Mouse (Mus musculus) inflammation-experienced regulatory T-cells, adult 6 months (primary cell): Measurements from ENCODE around the gene Imp4. TPM values are rescaled to one million over a fixed set of nuclear protein-coding genes. Genes with fewer than 3 reads are reported as not detected.

Experiments used
- ATAC-seq: one replicate; pipeline ENCODE4 v1.8.0; 2017
- polyA plus RNA-seq, 3 experiments: library from polyadenylated mRNA; unstranded; fragments of 100-300 nt; shearing (Covaris generic); gene quantifications; one replicate each; pipeline ENCODE4 v1.2.1; 2017

Gene Imp4
- polyA plus RNA-seq, 3 experiments from 2014 or later: 97.9 to 160 (median 117) TPM

DNA sequence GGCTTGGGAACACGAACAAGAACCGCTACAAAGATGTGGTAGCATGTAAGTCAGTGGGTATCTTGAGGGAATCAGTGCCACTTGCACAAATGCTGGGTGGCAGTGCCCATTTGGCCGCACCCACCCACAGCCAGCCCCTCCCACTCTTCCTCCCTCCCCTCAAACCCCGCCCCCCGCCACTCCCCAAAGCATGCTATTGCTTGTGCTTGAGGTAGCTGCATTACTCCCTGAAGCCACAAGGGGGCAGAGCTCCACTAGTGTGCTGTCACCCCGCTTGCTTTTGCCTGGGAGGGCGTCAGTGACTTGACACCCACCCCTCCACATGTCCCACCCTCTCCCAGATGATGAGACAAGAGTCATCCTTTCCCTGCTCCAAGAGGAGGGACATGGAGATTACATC lies 23.1 kb downstream of the Imp4 start:
- peak; percentile 51 for ATAC-seq

DNA sequence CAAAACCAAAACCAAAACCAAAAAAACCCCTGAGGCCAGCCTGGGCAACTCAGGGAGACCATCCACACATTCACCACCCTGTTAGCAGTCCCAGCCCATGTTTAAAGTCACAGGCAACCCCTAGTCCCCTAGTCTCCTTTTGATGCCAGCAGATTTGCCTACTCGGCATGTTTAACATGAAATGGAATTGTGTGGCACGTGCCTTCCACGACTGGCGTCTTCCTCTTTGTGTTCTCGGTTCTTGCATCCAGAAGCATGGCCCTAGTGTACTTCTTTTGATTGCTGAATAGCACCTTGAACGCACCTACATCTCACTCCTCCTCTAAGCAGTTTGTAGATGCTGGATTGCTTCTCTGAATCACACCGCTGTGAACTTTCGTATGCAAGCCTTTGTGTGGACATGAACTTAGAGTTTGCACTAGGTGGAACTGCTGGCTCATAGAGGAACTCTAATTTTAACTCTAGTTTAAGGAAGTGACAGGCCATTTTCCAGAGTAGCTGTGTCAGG lies 24.7 kb downstream of the Imp4 start:
- ATAC-seq: no peak

DNA sequence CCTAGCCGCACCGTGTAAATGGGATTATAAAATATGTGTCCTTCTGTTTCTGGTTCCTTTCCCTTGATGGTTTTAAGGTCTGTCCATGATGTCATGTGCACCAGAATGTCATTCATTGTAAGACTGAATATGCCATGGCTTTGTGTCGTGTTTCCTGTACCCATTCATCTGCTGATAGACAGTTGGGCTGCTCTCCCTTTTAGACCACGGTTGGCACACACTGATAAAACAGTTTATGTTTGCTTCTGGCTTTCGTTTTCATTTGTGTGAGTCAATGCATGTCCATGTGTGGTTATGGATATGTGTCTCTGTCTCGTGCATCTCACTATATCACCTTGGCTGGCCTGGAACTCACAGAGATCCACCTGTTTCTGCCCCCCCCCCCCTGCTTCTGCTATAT lies 25.8 kb downstream of the Imp4 start:
- ATAC-seq: no peak

DNA sequence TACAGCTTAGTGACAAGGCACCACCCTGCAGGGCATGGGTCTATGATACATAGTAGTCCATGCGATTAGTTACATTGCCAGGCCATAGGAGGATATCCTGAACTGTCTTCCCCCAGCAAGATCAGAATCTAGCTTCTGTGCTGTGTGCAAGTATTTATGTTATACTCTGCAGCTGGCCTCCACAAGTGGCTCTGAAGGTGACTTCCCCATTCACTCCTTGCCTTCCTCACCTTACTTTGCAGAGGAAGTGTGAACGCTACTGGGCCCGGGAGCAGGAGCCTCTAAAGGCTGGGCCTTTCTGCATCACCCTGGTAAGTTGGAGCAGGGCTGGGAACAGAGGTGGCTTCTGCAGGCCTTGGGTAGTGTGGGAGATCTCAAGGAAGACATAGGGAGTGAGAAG lies 28.4 kb downstream of the Imp4 start:
- no peak for ATAC-seq

DNA sequence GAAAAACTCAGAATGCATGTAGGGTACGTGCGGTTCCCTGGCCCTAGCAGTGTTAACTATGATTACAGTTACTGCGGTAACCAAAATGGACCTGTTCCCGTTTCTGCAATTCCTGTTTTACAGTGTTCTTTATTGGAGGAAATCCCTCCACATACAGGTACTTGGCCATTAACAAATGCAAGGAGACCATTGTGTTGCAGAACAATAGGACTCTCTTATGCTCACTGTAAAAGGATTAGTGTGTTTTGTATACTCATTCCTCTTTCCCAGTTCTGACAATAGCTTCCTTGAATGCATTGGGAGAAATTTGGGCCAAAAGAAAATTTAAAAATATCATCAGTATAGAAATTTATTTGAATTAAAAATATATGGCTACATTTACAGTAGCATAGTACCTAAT lies 28.8 kb downstream of the Imp4 start:
- ATAC-seq: no peak

DNA sequence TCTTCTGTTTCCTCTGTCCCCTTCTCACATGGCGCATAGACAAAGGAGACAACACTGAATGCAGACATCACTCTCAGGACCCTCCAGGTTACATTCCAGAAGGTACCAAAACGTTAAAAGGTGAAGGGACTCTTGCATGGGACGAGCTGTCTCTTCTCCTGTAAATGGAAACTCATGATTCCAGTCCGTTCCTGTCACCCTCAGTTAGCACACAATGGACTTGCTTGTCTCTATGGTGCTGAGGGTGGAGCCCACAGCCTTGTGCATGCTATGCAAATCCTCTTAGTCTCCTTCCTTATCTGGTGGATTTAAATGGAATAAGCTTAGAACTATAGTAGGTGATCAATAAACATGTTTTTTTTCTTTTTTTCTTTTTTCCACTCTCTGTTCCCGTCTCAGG lies 30.1 kb downstream of the Imp4 start:
- ATAC-seq: no peak

GRCm38 (mm10) chr1:34472427-34473300 lies 33.0 kb downstream of the Imp4 start:
- peak; percentile 88 for ATAC-seq

DNA sequence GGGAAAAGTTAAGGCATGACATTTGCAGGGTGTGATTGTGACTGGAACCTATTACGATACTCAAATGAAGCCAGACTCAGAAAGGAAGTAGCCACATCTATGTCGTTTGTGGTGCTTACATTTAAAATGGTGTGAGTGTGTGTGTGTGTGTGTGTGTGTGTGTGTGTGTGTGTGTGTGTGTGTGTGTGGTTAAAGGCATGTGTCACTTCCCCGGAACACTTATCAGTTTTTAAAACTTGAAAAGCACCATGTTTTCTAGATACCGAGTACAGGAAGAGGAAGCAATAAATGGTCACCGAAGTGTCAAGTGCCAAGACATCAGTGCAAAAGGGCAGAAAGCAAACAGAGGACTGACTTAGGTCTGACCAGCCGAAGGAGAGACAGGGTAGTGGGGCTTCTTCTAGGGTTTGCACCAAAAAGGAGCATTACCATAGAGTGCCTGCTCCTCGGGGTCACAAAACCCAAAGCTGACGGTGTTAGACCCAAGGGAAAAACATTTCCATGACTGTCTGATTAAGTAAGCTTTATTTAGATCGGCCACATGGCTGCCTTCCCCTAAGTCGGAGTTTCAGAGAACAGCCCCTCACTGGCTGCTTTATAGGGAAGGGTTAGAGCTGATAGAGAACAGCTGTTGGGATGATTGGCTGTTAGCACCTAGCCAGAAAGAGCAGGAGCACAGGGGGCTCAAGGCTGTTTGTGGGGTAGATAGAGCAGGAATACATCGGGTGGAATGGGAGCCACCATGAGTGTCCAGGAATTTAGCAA lies 39.4 kb downstream of the Imp4 start:
- peak; percentile 66 for ATAC-seq

GRCm38 (mm10) chr1:34480801-34481200 lies 41.1 kb downstream of the Imp4 start:
- ATAC-seq: peak; percentile 32

DNA sequence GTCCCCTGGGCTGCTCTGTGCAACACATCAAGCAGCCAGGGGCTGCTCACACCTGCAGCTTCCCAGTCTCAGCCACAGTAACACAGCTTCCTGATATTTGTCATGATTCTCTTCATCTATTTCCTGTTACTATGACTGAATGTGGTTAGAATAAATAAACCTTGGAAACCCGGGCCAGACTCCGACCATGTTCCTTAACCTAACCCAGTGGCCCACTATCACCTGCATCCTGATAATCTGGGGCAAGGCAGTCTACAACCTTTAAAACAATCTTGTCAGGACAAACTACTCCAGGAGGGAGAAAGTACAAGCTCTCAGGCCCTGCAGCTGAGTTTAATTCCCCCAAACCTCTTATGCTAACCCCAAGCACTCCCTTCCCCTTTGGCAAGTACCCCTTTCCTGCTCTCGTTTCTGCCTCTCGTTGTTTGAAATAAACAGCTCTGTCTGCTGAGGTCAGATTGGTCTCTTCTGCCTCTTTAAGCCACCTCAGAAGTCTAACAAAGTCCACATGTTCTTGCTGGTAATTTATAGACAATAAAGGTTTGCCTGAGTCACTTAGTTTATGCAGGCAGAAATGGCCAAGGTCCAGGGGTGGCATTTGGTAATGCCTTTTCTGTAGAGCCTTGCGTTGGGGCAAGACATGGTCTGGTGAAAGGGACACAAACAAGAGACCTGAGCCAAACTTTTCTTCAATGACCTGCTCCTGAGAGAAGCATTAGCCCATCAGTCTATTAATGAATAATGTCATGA lies 42.4 kb downstream of the Imp4 start:
- no peak for ATAC-seq

- ATAC-seq: peak; percentile 47
Measured at GRCm38 (mm10) chr1:34484470-34484869, 44.8 kb downstream of the Imp4 start.

- ATAC-seq: peak; percentile 81
Measured at GRCm38 (mm10) chr1:34485461-34486188, 46.0 kb downstream of the Imp4 start.

- no peak for ATAC-seq
Measured at GRCm38 (mm10) chr1:34487383-34487782, 47.7 kb downstream of the Imp4 start.

DNA sequence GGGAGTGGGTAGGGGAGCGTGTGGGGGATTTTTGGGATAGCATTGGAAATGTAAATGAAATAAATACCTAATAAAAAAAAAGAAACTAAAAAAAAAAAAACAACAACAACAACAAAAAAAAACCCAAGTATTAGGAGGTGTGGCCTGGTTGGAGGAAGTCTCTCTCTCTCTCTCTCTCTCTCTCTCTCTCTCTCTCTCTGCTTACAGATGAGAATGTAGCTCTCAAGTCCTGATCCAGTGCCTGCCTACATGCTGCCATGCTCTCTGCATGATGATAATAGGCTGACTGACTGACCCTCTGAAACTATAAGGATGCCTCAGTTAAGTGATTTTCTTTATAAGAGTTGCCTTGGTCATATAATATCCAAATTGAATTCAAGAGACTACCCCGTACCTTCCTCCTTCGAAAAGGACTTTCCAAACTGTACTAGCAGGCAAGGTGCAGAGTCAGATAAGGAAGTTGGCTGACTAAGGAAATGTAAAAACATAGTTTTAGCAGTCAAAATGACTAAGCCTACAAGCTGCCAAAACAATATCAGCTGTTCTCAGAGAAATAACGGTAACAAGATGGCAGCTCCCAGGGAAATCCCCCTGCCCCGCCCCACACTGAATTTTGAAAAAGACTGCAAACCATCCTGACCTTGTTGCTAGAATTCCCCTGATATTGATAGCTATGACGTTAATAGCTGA lies 50.3 kb downstream of the Imp4 start:
- ATAC-seq: no peak

GRCm38 (mm10) chr1:34491480-34491879 lies 51.8 kb downstream of the Imp4 start:
- ATAC-seq: no peak

Other genes starting within 250 kb of the Imp4 start
- gene Ccdc115, start 179 bp upstream of the Imp4 start, polyA plus RNA-seq: 10 to 100 TPM; 31.8 to 43.9 (median 37.2) TPM
- gene Ptpn18, start 19.9 kb downstream of the Imp4 start, polyA plus RNA-seq: 100 to 1,000 TPM; 161 to 189 (median 165) TPM
- not detected for gene Prss39, start 58.6 kb downstream of the Imp4 start, polyA plus RNA-seq
- under 1 TPM in 1 of 3 experiments, not detected in 2; 0.59 TPM for gene Cfc1, start 95.8 kb downstream of the Imp4 start, polyA plus RNA-seq
- gene Prss40, start 121.1 kb downstream of the Imp4 start, polyA plus RNA-seq: not detected
- not detected for gene Amer3, start 139.8 kb downstream of the Imp4 start, polyA plus RNA-seq